In the genomic region with DNA sequence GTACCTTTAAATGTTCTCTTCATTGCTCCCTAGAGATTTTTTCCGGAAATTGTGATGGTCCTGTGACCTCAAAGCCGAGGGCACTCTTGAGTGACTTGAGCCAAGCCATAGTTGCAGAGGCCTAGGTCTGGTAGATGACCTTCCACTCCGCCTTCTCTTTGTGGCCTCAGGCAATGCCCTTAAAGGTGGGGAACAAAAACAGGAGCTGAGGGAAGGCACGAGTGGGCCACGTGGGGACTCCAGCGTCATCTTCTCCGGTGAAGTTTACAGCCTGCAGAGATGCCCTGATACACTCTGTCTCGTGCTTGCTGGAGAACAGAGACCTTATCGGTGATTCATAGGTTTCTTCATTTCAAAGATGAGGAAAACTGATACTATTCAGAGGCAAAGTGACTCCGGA, we compare ENCODE assay signal across 10 mouse cellular contexts. TPM values are rescaled to one million over a fixed set of nuclear protein-coding genes. Genes with fewer than 3 reads are reported as not detected.
DNase-seq lines count a peak whose midpoint lies in the region; ATAC-seq and TF ChIP-seq lines count a peak whose summit lies in the region.
"Had no signal": no experiment of that assay in that cellular context is flagged by ENCODE, and none has a peak within 500 bp of the region (broad histone marks: within the 10 kb centered on the region; RNA-seq: fewer than 3 reads in every experiment).

No protein-coding gene starts in this region.

- no peaks in the 10 kb centered on the region for H3K9me3 ChIP-seq in kidney, postnatal 0 days (replicated peaks; ENCODE audit: low read length)
- H3K9me3 ChIP-seq in embryonic facial prominence, embryonic 12.5 days = no peaks in the 10 kb centered on the region
- no peaks in the 10 kb centered on the region for H3K9me3 ChIP-seq in hindbrain, postnatal 0 days (ENCODE audit: low read length)

- no peak for TF ChIP-seq POLR2A in myocyte (IDR thresholded peaks at IDR 0.05; ENCODE audit: insufficient read length, low read depth)

- no peaks in the 10 kb centered on the region for H3K4me1 ChIP-seq in kidney, postnatal 0 days (replicated peaks; ENCODE audit: insufficient read depth, low read length)
- peaks cover 6% of the 10 kb centered on the region for H3K4me1 ChIP-seq in embryonic facial prominence, embryonic 12.5 days
- H3K4me1 ChIP-seq in hindbrain, postnatal 0 days (ENCODE audit: insufficient read depth, low read length) = peaks cover 11% of the 10 kb centered on the region

- peak overlapping the region; percentile 45 for H3ac ChIP-seq in myocyte (ENCODE audit: control insufficient read depth, insufficient read length)

- H3K4me3 ChIP-seq in kidney, postnatal 0 days (replicated peaks; ENCODE audit: low read depth, low read length) = no peak overlapping the region
- peak overlapping the region; percentile 67; the same call in 1 of the 2 replicates for H3K4me3 ChIP-seq in embryonic facial prominence, embryonic 12.5 days
- H3K4me3 ChIP-seq in hindbrain, postnatal 0 days (ENCODE audit: low read length) = peak overlapping the region; percentile 67; the same call in 1 of the 2 replicates
- H3K4me3 ChIP-seq in myocyte = peak overlapping the region; percentile 64

- H3K79me2 ChIP-seq in myocyte (ENCODE audit: control insufficient read depth, insufficient read depth) = peaks cover 10% of the 10 kb centered on the region

- no peaks in the 10 kb centered on the region; the same call in 1 of the 2 replicates for H3K27me3 ChIP-seq in kidney, postnatal 0 days (ENCODE audit: insufficient read depth, low read length)
- H3K27me3 ChIP-seq in embryonic facial prominence, embryonic 12.5 days = peaks cover 26% of the 10 kb centered on the region
- 0 out of 2 replicates have a peak, but pooled peaks cover 5% of the 10 kb centered on the region for H3K27me3 ChIP-seq in hindbrain, postnatal 0 days (ENCODE audit: insufficient read depth, low read length)
- no peaks in the 10 kb centered on the region for H3K27me3 ChIP-seq in myocyte (ENCODE audit: control insufficient read depth, insufficient read depth, insufficient read length)

- peak overlapping the region; percentile 98 for H3K4me2 ChIP-seq in kidney, postnatal 0 days (ENCODE audit: low read length)
- peak overlapping the region; percentile 100 for H3K4me2 ChIP-seq in embryonic facial prominence, embryonic 12.5 days (replicated peaks)
- H3K4me2 ChIP-seq in hindbrain, postnatal 0 days (ENCODE audit: low read depth, low read length) = peak overlapping the region; percentile 99; the same call in 1 of the 2 replicates
- peak overlapping the region; percentile 92 for H3K4me2 ChIP-seq in myocyte (ENCODE audit: low read depth)

- H3K36me3 ChIP-seq in kidney, postnatal 0 days (ENCODE audit: insufficient read depth, low read length) = no peaks in the 10 kb centered on the region
- no peaks in the 10 kb centered on the region for H3K36me3 ChIP-seq in embryonic facial prominence, embryonic 12.5 days
- H3K36me3 ChIP-seq in hindbrain, postnatal 0 days (ENCODE audit: insufficient read depth, low read length) = no peaks in the 10 kb centered on the region
- no peaks in the 10 kb centered on the region for H3K36me3 ChIP-seq in myocyte (ENCODE audit: control insufficient read depth, insufficient read depth)

- TF ChIP-seq CTCF in kidney, postnatal 0 days (IDR thresholded peaks at IDR 0.05; ENCODE audit: low read depth) = no peak
- no peak for TF ChIP-seq CTCF in hindbrain, postnatal 0 days (IDR thresholded peaks at IDR 0.05; ENCODE audit: low read depth)

- H3K9ac ChIP-seq in kidney, postnatal 0 days (ENCODE audit: low read depth, low read length) = no peak overlapping the region
- H3K9ac ChIP-seq in embryonic facial prominence, embryonic 12.5 days = no peak overlapping the region
- H3K9ac ChIP-seq in hindbrain, postnatal 0 days (replicated peaks; ENCODE audit: low read length) = no peak overlapping the region

- no peak for DNase-seq in kidney, postnatal 0 days (ENCODE audit: low spot score)
- DNase-seq in kidney, postnatal 36 days = no peak
- no peak for DNase-seq in hindbrain, postnatal 0 days (ENCODE audit: low spot score)
- DNase-seq in right cerebral cortex, postnatal 36 days (ENCODE audit: low spot score in 2 of 2) = no peak
- no peak for DNase-seq in left cerebral cortex, adult 9 months (ENCODE audit: low spot score in 2 of 2)
- DNase-seq in kidney, postnatal 10 days = no peak

- no peak overlapping the region; the same call in 1 of the 2 replicates for H3K27ac ChIP-seq in kidney, postnatal 0 days
- no peak overlapping the region for H3K27ac ChIP-seq in embryonic facial prominence, embryonic 12.5 days
- no peak overlapping the region for H3K27ac ChIP-seq in hindbrain, postnatal 0 days

- no peak for ATAC-seq in kidney, postnatal 0 days (replicated peaks; ENCODE audit: low FRiP score, low read depth)
- ATAC-seq in embryonic facial prominence, embryonic 12.5 days (ENCODE audit: insufficient number of reproducible peaks, insufficient read depth, low FRiP score, low TSS enrichment) = no peak
- ATAC-seq in hindbrain, postnatal 0 days = no peak

- WGBS in kidney, postnatal 0 days = 36% methylated on average over 10 of the region's 10 CpGs
- WGBS in embryonic facial prominence, embryonic 12.5 days = 43% methylated on average over 10 of the region's 10 CpGs
- WGBS in hindbrain, postnatal 0 days = 61% methylated on average over 10 of the region's 10 CpGs

TF ChIP-seq in myocyte, 11 proteins besides CTCF, POLR2A, EP300 and RAD21:
- TF ChIP-seq MYOD1 (IDR thresholded peaks at IDR 0.05; ENCODE audit: control insufficient read depth in 1 of 3, insufficient read length in 2 of 3, low read depth in 2 of 3) (no peak), E2F4 (IDR thresholded peaks at IDR 0.05; ENCODE audit: insufficient read depth) (no peak), USF1 (IDR thresholded peaks at IDR 0.05; ENCODE audit: low read depth) (no peak), MAX (IDR thresholded peaks at IDR 0.05; ENCODE audit: low read depth) (no peak), CEBPB (IDR thresholded peaks at IDR 0.05; ENCODE audit: insufficient read depth, poor library complexity, severe bottlenecking) (no peak), TCF3 (IDR thresholded peaks at IDR 0.05; ENCODE audit: insufficient read length, low read depth) (no peak), TCF12 (IDR thresholded peaks at IDR 0.05; ENCODE audit: insufficient read depth, poor library complexity, severe bottlenecking) (no peak), REST (IDR thresholded peaks at IDR 0.05; ENCODE audit: insufficient read depth, insufficient read length) (no peak), SRF (IDR thresholded peaks at IDR 0.05; ENCODE audit: control insufficient read depth, insufficient read length, low read depth) (no peak)

RNA-seq across cellular contexts. Expression of a gene that starts 2.0 kb away (rescaled TPM):
- 27.7 and 30.7 TPM in 2 replicates for polyA plus RNA-seq in kidney, postnatal 0 days (2015; fragmentation: Nextera tagmentation; extraction: Ambion mirVana)
- polyA plus RNA-seq in embryonic facial prominence, embryonic 12.5 days (2016; fragmentation: Nextera tagmentation; extraction: Ambion mirVana) = 46.7 and 48.6 TPM in 2 replicates
- total RNA-seq in hindbrain, postnatal 0 days (2014; rRNA removed) = 210 and 211 TPM in 2 replicates
- polyA plus RNA-seq in hindbrain, postnatal 0 days (2015; fragmentation: Nextera tagmentation; extraction: Ambion mirVana) = 77.0 and 87.5 TPM in 2 replicates
- polyA plus RNA-seq in myocyte (2012; fragmentation: generic; extraction: Trizol) = 81.3 TPM

RNA-seq across cellular contexts. Expression of a gene that starts 48.2 kb away (rescaled TPM):
- polyA plus RNA-seq in kidney, postnatal 0 days (2015; fragmentation: Nextera tagmentation; extraction: Ambion mirVana) = 0.16 TPM in 1 of 2 replicates, not detected in the other
- polyA plus RNA-seq in embryonic facial prominence, embryonic 12.5 days (2016; fragmentation: Nextera tagmentation; extraction: Ambion mirVana) = 0.13 TPM in 1 of 2 replicates, not detected in the other
- 1.2 and 2.0 TPM in 2 replicates for total RNA-seq in hindbrain, postnatal 0 days (2014; rRNA removed)
- 2.1 and 3.2 TPM in 2 replicates for polyA plus RNA-seq in hindbrain, postnatal 0 days (2015; fragmentation: Nextera tagmentation; extraction: Ambion mirVana)
- not detected for polyA plus RNA-seq in myocyte (2012; fragmentation: generic; extraction: Trizol)
- total RNA-seq: hematopoietic stem cell, adult 5-6 weeks had no signal
- polyA plus RNA-seq: liver, embryonic 16.5 days had no signal

RNA-seq across cellular contexts. Expression of a gene that starts 55.5 kb away (rescaled TPM):
- 1.3 TPM in 2 replicates for polyA plus RNA-seq in kidney, postnatal 0 days (2015; fragmentation: Nextera tagmentation; extraction: Ambion mirVana)
- 0.38 and 0.61 TPM in 2 replicates for polyA plus RNA-seq in embryonic facial prominence, embryonic 12.5 days (2016; fragmentation: Nextera tagmentation; extraction: Ambion mirVana)
- total RNA-seq in hindbrain, postnatal 0 days (2014; rRNA removed) = 0.05 and 0.14 TPM in 2 replicates
- polyA plus RNA-seq in hindbrain, postnatal 0 days (2015; fragmentation: Nextera tagmentation; extraction: Ambion mirVana) = 0.46 and 0.57 TPM in 2 replicates
- 0.34 TPM for polyA plus RNA-seq in myocyte (2012; fragmentation: generic; extraction: Trizol)
- total RNA-seq: hematopoietic stem cell, adult 5-6 weeks had no signal
- polyA plus RNA-seq: liver, embryonic 16.5 days had no signal
